In genomic region chr2:99236968-99237367, GRCm38 (mm10) we compare ENCODE assay signal across 8 mouse cellular contexts.
A peak's percentile ranks its signal among the peaks of the same experiment; 100 is the strongest.
DNase-seq lines count a peak whose midpoint lies in the region; ATAC-seq lines count a peak whose summit lies in the region.

No protein-coding gene starts in this region.

- no peak overlapping the region for H3K4me3 ChIP-seq in forebrain, embryonic 10.5 days
- no peak overlapping the region for H3K4me3 ChIP-seq in forebrain, embryonic 15.5 days
- H3K4me3 ChIP-seq in midbrain, embryonic 12.5 days: no peak overlapping the region
- H3K4me3 ChIP-seq in midbrain, embryonic 15.5 days: no peak overlapping the region
- H3K4me3 ChIP-seq in hindbrain, embryonic 14.5 days (replicated peaks; ENCODE audit: low read length): no peak overlapping the region

- H3K4me2 ChIP-seq in forebrain, embryonic 15.5 days (replicated peaks): no peak overlapping the region
- H3K4me2 ChIP-seq in midbrain, embryonic 12.5 days (replicated peaks): no peak overlapping the region
- no peak overlapping the region for H3K4me2 ChIP-seq in midbrain, embryonic 15.5 days
- no peak overlapping the region; the same call in 1 of the 2 replicates for H3K4me2 ChIP-seq in hindbrain, embryonic 14.5 days (replicated peaks)

- no peak for ATAC-seq in forebrain, embryonic 15.5 days (replicated peaks)
- peak; percentile 34; the same call in 1 of the 2 replicates for ATAC-seq in midbrain, embryonic 12.5 days (ENCODE audit: low FRiP score, low read depth)
- no peak for ATAC-seq in midbrain, embryonic 15.5 days (replicated peaks)
- no peak for ATAC-seq in hindbrain, embryonic 14.5 days (ENCODE audit: low FRiP score)

- intact Hi-C loops in left cerebral cortex, postnatal 4 days (cut with DNase I): loop anchor here (10.0 kb wide), 1 partner anchor 1928 kb away; no protein-coding TSS in a partner anchor

- no peaks in the 10 kb centered on the region for H3K9me3 ChIP-seq in forebrain, embryonic 10.5 days
- H3K9me3 ChIP-seq in forebrain, embryonic 15.5 days: no peaks in the 10 kb centered on the region
- no peaks in the 10 kb centered on the region for H3K9me3 ChIP-seq in midbrain, embryonic 12.5 days
- H3K9me3 ChIP-seq in midbrain, embryonic 15.5 days: no peaks in the 10 kb centered on the region
- H3K9me3 ChIP-seq in hindbrain, embryonic 14.5 days (ENCODE audit: control insufficient read depth, low read length): no peaks in the 10 kb centered on the region

- DNase-seq in forebrain, embryonic 10.5 days (ENCODE audit: extremely low spot score, low spot score): peak; percentile 35
- DNase-seq in c-Kit-positive CD71-positive TER-119-positive erythroid progenitor cells, embryonic 14.5 days (ENCODE audit: low spot score): peak; percentile 3
- DNase-seq in hindbrain, embryonic 14.5 days (ENCODE audit: low spot score): peak; percentile 85
- DNase-seq in left cerebral cortex, postnatal 4 days: peak; percentile 55
- DNase-seq in testis, postnatal 14 days (ENCODE audit: low spot score): peak; percentile 6

- no peaks in the 10 kb centered on the region for H3K36me3 ChIP-seq in forebrain, embryonic 10.5 days (replicated peaks)
- H3K36me3 ChIP-seq in forebrain, embryonic 15.5 days: no peaks in the 10 kb centered on the region
- no peaks in the 10 kb centered on the region for H3K36me3 ChIP-seq in midbrain, embryonic 12.5 days
- no peaks in the 10 kb centered on the region for H3K36me3 ChIP-seq in midbrain, embryonic 15.5 days (replicated peaks)
- H3K36me3 ChIP-seq in hindbrain, embryonic 14.5 days (replicated peaks; ENCODE audit: control insufficient read depth, insufficient read depth): no peaks in the 10 kb centered on the region

- no peaks in the 10 kb centered on the region for H3K27me3 ChIP-seq in forebrain, embryonic 10.5 days (ENCODE audit: poor library complexity, severe bottlenecking)
- no peaks in the 10 kb centered on the region for H3K27me3 ChIP-seq in forebrain, embryonic 15.5 days
- H3K27me3 ChIP-seq in midbrain, embryonic 12.5 days: no peaks in the 10 kb centered on the region
- no peaks in the 10 kb centered on the region for H3K27me3 ChIP-seq in midbrain, embryonic 15.5 days (replicated peaks)
- no peaks in the 10 kb centered on the region for H3K27me3 ChIP-seq in hindbrain, embryonic 14.5 days (ENCODE audit: control insufficient read depth, insufficient read depth, low read length)

- no peak overlapping the region for H3K9ac ChIP-seq in forebrain, embryonic 15.5 days (replicated peaks)
- no peak overlapping the region for H3K9ac ChIP-seq in midbrain, embryonic 12.5 days (replicated peaks)
- no peak overlapping the region for H3K9ac ChIP-seq in midbrain, embryonic 15.5 days
- H3K9ac ChIP-seq in hindbrain, embryonic 14.5 days: no peak overlapping the region

- no peak overlapping the region for H3K27ac ChIP-seq in forebrain, embryonic 10.5 days
- no peak overlapping the region for H3K27ac ChIP-seq in forebrain, embryonic 15.5 days (replicated peaks)
- no peak overlapping the region for H3K27ac ChIP-seq in midbrain, embryonic 12.5 days (replicated peaks)
- H3K27ac ChIP-seq in midbrain, embryonic 15.5 days: no peak overlapping the region
- no peak overlapping the region for H3K27ac ChIP-seq in hindbrain, embryonic 14.5 days

- no peaks in the 10 kb centered on the region for H3K4me1 ChIP-seq in forebrain, embryonic 10.5 days
- no peaks in the 10 kb centered on the region for H3K4me1 ChIP-seq in forebrain, embryonic 15.5 days
- H3K4me1 ChIP-seq in midbrain, embryonic 12.5 days: no peaks in the 10 kb centered on the region
- H3K4me1 ChIP-seq in midbrain, embryonic 15.5 days: no peaks in the 10 kb centered on the region
- no peaks in the 10 kb centered on the region for H3K4me1 ChIP-seq in hindbrain, embryonic 14.5 days (replicated peaks; ENCODE audit: control insufficient read depth, insufficient read depth, low read length)

- WGBS in forebrain, embryonic 10.5 days: 12% methylated on average over 7 of the region's 7 CpGs
- WGBS in forebrain, embryonic 15.5 days: 4% methylated on average over 7 of the region's 7 CpGs
- 5% methylated on average over 7 of the region's 7 CpGs for WGBS in midbrain, embryonic 12.5 days
- WGBS in midbrain, embryonic 15.5 days: 7% methylated on average over 7 of the region's 7 CpGs
- 3% methylated on average over 7 of the region's 7 CpGs for WGBS in hindbrain, embryonic 14.5 days

Comparison
In these comparisons a context has a peak if more than half of its experiments do, and no peak if none do; other contexts are left out.
1. DNase-seq: peak in every context shown above with its lines; median percentile 85 in hindbrain, embryonic 14.5 days; 55 in left cerebral cortex, postnatal 4 days; 35 in forebrain, embryonic 10.5 days; 6 in testis, postnatal 14 days; 3 in c-Kit-positive CD71-positive TER-119-positive erythroid progenitor cells, embryonic 14.5 days.